Mouse (Mus musculus): ENCODE measurements around the gene Tnxb. TPM values are rescaled to one million over a fixed set of nuclear protein-coding genes. Genes with fewer than 3 reads are reported as not detected.

Gene Tnxb
- total RNA-seq (2021), result 10 to 100 TPM; 40.6 to 47.3 TPM
- long read RNA-seq, experiment 1, partial matches to known transcripts, result 0 of 2 reads
- long read RNA-seq, experiment 1, other reads (novel, unspliced or antisense), result 2 of 2 reads
- long read RNA-seq, experiment 2, partial matches to known transcripts, result 2 of 2 reads
- long read RNA-seq, experiment 2, other reads (novel, unspliced or antisense), result 0 of 2 reads

DNA sequence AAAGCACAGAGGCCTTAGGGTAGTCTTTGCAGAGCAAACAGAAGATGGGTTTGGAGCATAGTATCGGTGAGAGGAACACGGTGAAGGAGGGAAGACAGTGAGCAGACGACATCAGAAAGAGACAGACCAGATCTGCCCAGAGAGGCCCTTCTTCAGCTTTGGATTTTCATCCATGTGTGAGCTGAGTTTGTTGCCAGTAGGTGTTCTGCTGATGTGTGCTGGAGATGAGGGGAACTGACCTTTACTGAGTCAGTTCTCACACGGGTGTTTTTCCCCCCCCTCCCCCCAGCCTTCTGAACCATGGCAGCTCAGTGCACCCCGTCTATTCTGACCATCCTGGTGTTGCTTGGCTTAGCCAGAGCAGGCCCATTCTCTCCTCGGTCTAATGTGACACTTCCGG lies at the start of gene Tnxb:
Gene Tnxb, plus strand, starts transcription at position 301 of the 400 bp plus-strand sequence.
- DNase-seq, result no peak

DNA sequence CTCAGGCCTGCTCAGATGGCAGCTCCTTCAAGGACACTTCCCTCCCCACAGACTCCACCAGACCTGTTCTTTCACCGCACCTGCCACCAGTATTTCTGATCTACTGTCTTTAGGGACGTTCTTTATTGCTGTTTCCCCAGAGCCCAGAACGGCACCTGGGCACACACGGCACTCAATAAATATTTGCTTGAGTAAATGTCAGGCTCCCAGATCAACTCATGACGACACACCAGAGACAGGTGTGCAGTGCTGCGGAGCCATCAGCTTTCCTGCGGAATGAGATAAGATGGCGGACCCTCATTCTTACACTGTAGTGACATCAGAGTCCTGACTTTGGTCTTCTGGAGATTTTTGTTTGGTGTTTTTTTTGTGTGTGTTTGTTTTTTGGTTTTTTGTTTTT lies 49.3 kb upstream of the Tnxb start:
- no peak for DNase-seq

DNA sequence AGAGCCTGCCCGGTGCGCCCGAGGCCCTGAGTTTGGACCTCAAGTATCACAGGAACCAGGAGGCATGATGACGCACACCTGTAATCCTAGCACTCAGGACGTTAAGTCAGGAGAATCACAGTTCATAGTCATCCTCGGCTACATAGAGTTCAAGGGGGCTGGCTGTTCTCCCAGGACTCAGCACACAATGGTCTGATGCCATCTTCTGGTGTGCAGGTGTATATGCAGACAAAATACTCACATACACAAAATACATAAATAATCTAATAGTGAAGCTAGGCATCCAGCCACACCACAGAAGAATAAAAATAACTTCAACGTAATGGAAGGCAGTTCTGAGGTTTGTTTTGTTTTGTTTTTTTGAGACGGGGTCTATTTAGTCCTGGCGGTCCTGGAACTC lies 47.2 kb upstream of the Tnxb start:
- DNase-seq, result no peak

DNA sequence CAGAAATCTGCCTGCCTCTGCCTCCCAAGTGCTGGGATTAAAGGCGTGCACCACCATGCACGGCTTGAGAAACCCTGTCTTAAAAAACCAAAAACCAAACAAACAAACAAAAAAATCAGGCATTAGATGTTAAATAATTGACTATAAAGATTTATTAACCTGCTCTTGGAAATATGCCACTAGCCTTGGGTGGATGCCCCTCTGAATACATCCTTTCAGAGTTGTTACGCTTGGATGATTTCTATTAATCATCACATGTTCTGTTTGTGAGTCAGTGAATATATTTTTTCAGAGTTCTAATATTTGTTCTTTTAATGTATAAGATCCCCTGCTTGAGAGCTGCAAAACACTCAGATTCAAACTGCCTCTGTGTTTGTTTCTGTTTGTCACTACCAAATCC lies 45.4 kb upstream of the Tnxb start:
- DNase-seq, result no peak

DNA sequence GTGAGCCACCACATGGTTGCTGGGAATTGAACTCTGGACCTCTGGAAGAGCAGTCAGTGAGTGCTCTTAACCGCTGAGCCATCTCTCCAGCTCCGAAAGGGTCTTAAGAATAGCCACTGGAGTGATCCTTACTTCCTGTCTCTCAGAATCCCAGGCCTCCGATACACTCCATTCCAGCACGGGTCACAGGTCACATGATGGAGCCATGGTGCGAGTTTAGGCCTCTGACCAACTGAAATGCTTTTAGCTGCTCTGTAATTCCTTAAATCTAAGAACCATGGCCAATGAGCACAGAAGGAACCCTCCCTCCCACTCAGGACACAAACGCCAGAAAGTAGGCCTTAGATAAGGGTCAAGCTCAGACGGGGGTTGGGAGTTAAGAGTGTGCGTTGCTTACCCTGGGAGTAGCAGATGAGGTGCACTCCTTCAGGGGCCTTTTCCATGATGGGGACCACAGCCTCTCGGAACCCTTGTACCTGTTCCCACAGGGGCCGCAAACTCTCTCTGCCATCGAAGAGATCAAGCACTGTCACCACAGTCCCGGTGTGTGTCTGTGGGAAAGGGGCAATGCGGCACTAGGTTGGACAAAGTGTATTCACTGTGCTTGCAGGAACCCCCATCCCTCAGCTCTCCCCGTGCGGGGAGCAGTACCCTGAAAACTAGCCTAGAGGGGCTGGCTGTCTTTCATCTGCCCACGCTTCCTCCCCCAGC lies 44.1 kb upstream of the Tnxb start:
- no peak for DNase-seq

DNA sequence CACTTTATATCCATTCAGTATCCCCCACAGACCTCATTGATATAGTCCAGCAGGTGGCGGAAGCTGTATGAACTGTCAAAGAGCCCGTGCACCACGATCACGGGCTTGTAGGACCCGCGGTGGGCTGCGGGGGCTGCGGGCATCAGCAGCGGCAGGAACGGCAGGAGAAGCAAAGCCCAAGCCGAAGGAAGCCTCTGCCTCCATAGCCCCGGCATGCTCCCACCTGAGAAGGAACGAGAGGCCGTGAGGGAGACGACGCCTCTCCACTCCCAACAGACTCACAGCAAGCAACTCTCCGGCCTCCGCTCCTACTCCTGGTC lies 43.6 kb upstream of the Tnxb start:
- peak; percentile 55 for DNase-seq

DNA sequence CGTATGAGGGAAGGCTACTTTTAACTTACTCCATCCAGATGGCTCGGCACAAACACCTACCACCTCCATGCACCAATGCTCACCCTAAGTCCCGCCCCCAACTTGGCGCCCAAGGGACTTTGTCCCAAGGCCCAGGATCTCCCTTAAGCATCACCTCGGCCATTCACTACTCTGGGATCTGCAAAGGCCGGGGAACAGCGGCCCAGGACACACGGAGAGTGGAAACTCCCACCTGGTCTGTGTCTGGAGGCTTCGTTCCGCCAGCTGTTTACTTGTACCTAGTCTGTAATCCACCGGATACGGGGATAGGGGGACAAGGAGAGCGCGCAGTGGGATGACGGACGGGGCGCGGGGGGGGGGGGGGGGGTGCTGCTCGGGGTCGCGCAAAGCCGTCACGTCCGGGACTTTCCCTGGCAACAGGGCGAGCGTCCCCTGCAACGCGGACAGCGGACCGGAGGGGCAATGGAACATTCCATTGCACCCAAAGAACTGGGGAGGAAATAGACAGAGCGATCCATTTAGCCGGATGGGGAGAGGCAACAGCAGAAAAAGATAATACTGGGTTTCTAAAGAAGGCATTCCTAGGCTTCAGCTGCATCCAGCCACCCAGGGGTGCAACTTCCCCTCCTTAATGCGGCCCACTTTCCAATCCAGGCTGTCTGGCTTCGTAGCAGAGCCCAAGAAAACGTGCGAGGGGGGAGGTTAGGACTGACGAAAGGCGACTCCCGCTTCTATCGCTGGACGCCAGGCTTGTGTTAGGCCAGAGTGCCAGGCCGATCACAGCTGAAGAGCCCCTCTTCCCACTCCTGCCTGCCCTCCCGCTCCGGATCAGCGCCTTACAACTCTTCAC lies 43.0 kb upstream of the Tnxb start:
- peak; percentile 91 for DNase-seq

DNA sequence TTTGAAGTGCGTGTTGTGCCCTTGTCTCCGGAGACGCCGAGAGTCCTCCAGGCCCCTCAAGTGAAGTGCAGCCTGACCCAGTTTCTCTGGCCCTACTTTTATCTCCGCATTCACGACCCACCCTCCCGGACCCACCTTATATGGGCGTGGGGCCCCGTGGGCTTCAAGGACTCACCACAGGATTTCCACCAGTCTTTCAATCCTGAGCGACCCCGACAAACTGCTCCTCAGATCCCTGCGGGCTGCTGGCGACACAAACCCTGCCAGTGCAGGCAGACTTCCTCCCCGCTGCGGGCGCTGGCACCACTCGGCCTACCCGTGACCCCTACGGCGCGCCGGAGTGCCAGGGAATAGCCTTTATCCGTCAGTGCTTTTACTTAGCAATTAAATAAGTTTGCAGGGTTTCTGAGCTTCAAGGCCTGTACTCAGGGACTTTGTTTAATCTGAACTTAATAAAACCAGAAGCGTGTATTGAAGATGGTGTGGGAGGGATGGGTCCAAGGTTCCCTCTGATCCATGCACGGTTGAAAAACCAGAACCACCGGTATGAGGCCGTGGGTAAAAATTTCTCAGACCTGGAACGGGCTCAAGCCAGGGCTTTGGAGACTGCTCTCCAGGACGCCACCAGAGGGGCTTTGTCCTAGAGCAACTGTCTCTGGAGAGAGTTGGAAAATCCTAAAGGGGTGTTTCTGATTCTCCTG lies 42.2 kb upstream of the Tnxb start, which contains the start of gene Ppt2:
Gene Ppt2, minus strand, starts transcription at position 568 of the 701 bp plus-strand sequence.
- peak; percentile 79 for DNase-seq

DNA sequence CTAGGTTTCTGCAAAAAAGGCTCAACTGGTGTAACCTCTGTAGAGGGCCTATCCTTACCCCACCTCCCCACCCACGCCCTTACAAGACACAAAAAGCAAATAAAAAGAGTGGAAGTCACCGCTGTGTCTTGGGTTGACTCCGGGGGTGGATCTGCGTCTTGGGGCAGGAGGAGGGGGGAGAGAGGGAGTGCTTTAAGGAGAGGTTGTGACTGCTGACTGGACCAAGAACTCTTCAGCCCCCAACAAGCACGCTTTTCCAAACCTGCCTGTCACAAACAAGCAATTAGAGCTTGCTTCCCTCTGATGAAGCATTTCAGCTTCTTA lies 41.7 kb upstream of the Tnxb start:
- DNase-seq, result no peak

DNA sequence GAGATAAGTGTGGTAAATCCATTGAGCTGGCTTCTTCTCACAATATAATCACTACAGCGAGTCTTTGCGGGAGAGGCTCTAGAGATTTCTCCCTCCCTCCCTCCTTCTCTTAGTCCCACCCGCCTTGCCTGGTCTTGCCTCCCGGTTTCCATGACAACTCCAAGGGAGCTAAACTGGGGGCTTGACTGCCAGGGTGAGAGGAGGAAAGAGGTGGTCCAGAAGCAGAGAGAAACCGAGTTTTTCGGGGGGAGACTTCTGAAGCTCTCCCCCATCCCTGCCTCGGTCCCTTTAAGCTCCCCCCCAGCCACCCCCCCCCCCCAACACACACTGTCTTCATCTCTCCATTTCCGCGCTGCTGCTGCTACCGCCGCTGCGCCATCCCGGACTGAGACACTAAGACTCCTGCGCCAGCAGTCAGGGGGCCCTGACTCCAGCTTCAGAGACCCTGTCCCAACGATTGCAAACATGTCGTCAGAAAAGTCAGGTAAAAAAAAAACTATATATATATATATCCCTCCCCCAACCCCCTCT lies 41.0 kb upstream of the Tnxb start, which contains the start of gene Prrt1:
Gene Prrt1, plus strand, starts transcription at position 313 of the 531 bp plus-strand sequence.
- DNase-seq, result no peak

DNA sequence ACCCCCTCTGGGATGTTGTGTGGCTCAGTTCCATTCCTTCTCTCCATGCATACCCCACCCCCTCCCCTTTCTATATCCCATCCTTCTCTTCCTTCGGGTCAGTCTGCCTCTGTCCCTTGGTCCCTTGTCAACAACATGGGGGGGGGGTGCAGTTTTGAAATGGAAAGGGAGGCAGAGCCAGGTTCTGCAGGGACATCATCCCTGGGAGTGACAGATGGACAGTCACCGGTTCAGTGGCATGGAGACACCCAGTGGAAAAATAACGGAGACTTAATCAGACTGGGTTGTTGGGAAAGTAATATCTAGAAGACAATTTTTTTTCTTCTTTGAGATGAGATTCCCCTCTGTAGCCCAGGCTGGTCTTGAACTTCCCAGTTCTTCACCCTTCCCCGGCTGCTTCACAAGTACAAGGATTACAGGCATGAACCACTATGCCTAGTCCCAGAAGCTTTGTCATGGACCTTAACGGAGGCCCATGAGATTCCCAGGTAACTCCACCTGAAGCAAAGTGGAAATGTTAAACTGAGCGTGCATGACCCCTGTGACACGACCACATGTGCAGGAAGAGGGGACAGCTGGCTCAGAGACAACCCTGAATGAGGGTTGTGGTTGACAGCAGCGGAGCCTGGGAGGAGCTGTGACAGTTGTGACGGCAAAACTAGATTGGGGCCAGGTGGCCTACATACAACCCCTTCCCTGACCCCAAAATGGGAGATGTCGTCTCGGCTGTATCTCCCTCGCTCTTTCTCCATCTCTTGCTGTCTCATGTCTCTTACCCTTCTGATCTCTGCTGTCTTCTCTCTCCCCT lies 40.3 kb upstream of the Tnxb start:
- no peak for DNase-seq

DNA sequence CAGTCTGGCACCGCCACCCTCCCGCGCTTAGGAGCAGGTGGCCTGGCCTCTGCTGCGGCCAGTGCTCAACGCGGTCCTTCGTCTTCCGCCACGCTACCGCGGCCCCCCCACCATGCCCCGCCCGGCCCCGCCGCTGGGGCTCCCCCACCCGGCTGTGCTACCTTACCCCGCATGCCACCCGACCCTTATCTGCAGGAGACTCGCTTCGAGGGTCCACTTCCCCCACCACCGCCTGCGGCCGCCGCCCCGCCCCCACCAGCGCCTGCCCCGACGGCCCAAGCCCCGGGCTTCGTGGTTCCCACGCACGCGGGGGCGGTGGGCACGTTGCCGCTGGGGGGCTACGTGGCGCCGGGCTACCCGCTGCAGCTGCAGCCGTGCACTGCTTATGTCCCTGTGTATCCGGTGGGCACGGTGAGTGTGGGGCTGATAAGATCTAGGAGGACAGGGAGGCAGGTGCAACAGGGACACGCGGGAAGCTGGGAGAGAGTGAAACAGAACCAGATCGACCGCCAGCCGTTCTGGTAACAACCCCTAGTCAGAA lies 39.5 kb upstream of the Tnxb start:
- DNase-seq, result no peak

DNA sequence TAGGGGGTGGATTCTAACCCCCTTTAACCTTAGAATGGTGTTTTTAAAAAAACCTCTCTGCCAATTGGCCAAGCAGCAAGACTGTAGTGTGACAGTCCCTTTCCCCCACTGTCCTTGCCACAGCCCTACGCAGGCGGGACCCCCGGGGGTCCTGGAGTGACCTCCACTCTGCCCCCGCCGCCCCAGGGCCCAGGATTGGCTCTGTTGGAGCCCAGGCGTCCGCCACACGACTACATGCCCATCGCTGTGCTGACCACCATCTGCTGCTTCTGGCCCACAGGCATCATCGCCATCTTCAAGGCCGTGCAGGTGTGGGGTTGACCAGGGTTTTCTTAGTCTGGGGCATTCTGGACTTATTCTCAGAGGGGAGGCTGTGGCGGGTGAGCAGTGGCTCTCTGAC lies 38.7 kb upstream of the Tnxb start:
- no peak for DNase-seq

DNA sequence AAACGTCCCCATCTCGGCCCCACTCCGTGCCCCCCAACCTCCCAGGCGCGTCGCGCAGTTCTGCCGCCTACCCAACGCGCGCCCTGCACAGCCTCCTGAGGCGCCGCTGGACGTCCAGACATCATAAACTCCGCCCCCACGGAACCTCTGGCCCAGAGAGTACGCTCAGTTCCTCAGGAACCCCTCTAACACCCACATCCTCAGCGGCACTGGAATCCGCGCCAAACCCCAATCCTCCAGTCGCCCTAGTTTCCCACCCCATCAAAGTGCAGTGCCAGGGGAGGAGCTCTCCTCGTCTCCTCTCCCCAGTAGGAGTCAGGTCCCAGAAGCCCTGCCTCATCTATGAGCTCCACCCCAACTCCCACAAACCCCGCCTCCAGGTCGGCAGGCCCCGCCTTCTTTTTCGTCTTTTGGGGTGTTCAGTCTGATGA lies 38.1 kb upstream of the Tnxb start:
- DNase-seq, result peak; percentile 81

DNA sequence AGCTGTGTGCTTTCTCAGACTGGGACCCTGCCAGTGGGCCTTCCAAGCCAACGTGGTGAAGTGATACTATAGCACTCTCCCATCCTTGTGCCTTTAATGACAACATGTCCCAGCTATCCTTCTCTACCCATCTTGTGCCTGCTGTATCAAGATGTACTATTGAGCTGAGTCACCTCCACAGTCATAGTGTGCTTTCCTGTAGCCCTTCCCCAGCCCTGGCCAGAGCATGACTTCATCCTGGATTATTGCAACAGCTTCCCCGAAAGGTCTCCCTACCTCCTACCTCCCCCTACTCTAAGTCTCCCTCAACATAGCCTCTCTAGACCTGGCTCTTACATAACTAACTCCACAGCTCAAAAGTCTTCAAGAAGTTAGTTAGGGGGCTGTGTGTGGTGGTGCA lies 34.7 kb upstream of the Tnxb start:
- no peak for DNase-seq

DNA sequence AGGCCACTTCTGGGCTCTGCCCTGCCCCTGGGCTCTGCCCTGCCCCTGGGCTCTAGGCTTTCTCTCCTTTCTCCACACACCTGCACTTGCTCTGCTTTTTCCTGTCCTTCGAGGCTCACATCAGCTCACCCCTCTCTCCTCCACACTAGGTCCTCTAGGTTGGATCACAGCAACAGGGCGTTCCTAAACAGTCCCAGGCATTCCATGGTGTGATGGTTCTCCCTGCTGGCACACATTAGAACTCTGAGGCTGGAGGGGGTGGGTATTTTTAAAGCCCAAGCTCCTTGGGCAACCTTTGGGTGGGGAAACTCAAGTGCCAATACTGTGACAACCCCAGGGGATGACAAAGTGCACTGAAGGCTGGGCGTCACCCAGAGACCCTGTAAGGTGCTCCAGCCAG lies 32.9 kb upstream of the Tnxb start:
- DNase-seq, result no peak

DNA sequence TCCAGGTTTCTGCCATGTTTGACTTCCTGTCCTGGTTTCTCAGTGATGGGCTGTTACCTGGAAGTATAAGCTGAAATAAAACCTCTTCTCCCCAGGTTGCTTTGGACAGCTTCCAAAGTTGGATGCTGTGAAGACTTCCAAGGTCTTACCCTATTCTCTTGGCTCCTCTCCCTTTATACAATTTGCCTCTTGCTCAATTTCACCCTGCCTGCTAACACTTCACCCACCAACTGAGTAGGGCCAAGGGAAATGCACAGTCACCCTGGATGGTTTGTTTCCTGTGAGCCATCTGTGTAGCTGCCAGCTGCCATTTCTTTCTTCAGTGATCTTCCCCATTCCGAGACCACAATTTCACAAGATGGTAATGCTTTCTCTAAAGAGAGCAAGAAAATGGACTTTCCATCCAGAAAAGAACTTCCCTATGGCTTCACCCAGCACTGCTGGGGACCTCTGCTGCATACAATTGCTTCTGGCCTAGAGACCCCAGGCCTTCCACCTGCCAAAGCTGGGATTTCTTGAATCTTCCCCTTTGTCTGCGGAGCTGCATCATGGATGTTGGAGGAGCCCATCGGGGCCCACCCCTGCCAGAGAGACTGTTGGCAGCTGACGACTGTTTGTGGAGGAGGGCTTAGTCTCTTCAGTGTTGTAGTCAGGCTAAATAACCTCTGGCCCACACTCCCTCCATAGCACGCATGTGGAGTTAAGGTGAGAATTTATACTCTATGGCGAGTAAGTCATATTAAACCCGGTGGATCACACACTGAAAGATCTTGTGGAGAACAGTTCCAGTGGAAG lies 30.7 kb upstream of the Tnxb start:
- peak; percentile 31 for DNase-seq

DNA sequence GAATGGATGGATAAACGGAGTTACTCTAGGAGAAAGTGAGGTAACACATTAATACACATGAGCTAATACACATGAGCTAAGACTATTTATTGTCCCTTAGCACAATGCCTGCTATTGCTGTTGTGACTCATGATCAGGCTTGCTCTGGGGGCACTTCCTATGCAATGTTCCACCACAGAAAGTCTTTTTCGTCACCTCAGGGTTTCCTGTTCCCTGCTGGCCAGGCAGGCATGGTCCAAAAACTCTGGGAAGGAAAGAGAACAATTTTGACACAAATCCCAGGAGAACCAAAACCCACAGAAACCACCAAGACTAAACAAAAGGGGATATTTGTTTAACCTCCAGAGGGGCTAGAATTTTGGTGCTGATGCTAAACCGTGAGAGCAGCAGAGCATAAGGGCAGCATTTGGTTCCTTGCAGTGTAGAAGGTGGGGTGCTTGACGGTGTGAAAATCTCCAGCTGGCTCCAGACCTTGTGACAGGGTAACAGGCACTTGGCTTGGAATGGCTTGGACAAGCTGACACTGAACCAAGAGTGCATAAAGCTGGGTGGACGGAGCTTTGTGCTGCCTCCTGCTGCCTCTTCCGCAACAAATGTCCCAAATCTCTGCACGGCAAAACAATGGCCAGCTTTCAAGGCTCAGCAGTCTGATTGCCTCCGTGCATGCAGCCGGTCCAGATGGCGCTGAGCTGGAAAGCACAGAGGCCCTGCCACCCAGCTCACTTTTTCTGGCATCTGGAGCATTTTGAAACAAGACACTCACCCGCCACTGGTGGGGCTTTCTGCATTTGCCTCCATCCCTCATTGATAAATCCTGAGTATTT lies 29.3 kb upstream of the Tnxb start:
- peak; percentile 61 for DNase-seq

DNA sequence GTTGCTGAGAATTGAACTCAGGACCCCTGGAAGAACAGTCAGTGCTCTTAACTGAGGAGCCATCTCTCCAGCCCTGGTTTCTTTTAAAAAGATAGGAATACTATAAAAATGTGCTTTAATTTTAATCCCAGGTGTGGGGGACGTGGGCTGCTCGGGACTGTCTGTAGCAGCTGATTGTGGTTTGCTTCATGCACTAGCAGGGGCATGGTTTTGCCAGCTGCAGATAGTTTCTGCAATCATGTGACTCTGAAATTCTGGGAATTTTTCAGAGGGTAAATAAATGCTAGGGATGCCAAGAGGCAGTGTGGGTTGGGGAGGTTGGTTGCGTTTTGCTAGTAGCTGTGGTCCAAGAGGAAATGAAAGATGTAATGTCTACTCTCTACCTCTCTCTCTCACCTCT lies 28.4 kb upstream of the Tnxb start:
- no peak for DNase-seq

DNA sequence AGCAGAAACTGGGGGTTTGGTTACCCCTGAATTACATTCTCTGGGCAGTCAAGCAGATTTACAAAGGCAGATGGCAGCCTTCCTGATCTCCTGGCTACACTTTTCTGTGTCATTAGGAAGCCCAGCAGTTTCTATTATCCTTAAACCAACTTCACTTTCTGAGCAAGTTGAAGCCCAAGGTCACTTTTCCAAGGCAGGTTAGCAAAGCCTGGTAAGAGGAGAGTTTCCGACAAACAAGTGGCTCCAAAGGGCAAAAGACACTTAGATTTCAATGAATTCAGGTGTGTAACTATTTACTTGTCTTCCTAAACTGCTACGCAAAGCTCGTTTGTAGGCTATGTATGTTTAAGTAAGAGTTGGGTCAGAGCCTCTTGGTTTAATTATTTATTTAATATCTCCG lies 27.0 kb upstream of the Tnxb start:
- no peak for DNase-seq
